Mouse (Mus musculus): ENCODE data around the gene Amigo3.

Amigo3 gene

DNA sequence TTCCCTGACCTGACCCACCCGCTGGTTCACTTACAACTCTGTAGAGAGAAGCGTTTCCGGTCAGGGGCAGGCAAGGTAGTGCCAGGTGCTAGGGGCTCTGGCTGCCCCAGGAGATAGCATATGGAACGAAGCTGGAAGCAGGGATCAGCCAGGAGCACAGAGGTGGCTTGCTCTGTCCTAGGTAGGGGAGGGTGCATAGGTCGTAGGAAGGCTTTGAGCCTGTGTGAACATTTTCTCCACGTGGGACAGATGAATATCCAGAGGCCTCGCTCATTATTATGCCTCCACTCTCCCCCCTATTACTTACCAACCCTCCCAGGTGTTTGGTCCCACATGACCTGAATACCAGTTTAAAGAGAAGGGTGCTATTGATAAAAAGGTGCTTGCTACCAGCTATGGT, 548 bp upstream of the Amigo3 start:
- DNase-seq (ENCODE audit: low spot score in 2 of 2): no peak

DNA sequence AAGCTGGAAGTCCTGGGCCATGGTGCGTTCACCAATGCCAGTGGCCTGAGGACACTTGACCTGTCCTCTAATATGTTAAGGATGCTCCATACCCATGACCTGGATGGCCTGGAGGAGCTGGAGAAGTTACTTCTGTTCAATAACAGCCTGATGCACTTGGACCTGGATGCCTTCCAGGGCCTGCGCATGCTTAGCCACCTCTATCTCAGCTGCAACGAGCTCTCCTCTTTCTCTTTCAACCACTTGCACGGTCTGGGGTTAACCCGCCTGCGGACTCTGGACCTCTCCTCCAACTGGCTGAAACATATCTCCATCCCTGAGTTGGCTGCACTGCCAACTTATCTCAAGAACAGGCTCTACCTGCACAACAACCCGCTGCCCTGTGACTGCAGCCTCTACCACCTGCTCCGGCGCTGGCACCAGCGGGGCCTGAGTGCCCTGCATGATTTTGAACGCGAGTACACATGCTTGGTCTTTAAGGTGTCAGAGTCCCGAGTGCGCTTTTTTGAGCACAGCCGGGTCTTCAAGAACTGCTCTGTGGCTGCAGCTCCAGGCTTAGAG, 786 bp downstream of the Amigo3 start:
- no peak for DNase-seq (ENCODE audit: low spot score in 2 of 2)

DNA sequence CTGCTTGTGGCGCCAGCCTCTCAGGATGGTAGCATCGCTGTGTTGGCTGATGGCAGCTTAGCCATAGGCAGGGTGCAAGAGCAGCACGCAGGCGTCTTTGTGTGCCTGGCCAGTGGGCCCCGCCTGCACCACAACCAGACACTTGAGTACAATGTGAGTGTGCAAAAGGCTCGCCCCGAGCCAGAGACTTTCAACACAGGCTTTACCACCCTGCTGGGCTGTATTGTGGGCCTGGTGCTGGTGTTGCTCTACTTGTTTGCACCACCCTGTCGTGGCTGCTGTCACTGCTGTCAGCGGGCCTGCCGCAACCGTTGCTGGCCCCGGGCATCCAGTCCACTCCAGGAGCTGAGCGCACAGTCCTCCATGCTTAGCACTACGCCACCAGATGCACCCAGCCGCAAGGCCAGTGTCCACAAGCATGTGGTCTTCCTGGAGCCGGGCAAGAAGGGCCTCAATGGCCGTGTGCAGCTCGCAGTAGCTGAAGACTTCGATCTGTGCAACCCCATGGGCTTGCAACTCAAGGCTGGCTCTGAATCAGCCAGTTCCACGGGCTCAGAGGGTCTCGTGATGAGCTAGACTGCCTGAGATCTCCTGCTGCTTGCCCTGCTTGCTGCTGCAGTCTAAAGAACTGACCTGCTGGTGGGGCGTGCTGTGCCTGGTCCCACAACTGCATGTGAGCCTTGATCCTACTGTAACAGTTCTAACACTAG, 1.5 kb downstream of the Amigo3 start:
- no peak for DNase-seq (ENCODE audit: low spot score in 2 of 2)

DNA sequence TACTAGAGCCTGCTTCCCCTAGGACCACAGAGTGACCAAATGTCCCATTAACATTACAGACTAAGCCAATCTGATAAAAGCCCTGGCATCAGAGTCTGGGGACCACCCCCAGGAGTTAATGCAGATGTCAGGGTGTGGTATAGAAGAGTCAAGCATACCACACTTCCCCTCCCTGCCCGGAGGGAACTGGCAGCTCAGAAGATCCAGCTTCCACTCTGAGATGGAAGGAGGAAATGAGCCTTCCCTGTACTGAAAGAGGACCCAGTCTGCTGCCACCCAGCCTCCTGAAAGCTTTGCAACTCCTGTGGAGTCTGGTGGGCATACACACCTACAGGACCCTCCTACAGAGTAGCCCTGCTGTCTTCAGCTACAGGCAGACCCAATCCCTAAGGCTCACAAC, 2.1 kb downstream of the Amigo3 start:
- DNase-seq (ENCODE audit: low spot score in 2 of 2): no peak

DNA sequence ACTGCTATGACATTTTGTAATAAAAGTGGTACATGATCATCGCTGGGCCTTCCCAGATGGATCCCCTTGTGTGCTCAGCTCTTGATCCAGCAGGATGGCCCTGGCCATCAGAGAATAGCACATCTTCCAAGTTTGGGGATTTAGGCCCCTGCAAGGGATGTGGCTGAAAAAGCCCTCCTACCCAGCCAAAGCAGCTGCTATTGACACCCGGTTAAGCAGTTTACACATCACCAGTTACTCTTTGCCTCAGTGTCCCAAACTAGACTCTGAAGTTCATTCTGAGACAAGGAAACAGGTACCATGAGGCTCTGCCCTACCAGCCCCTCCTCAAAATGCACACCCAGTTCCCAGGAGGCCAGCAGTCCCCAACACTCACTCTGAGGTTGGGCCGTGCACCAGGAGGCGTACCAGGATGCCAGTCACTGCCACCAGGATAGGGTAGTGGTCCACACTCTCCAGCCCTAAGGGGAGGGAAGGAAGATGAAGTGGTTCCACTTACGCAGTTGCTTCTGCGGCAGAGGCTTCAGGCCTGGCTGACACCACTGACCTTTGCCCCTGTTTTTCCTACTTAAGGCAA, 2.8 kb downstream of the Amigo3 start:
- DNase-seq (ENCODE audit: low spot score in 2 of 2): no peak

DNA sequence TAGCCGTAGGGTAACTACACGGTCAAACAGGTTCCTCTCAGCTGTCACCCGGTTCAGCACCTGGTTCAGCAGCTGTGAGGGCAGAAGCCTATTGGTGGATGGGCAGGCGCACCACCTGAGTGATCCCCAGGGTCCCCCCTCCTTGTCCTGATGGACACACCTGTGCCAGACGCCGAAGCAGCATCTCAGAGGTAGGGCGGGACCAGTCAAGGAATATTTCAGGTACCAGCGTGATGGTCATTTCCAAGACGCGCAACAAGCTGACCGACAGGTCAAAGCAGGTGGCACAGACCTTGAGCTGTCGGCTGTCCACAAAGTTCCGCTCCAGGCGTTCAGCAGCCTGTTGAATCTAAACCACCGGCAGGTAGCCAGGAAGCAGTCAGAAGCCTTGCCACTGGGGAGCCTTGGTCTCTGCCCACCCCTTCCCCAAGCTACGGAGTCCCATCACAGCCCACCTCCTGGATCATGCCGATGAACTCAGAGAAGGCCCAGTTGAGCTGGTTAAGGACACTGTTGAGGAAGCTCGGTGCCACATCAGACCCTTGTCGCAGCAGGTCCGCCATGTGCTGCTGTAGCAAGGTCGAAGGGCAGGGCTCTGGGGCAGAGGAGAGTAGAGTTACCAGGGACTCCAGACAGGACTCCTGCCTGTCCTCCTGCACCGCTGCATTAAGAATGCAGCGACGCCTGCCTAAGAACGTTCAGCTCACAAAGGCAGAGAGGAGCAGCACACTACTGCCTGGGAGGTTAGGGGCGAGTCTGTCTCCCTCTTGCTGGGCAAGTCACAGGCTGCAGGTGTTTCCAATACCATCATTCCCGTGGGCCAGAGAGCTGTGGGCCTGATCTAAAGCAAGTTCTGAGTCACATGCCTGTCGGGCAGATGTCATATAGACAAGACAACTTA, 3.7 kb downstream of the Amigo3 start:
- no peak for DNase-seq (ENCODE audit: low spot score in 2 of 2)

DNA sequence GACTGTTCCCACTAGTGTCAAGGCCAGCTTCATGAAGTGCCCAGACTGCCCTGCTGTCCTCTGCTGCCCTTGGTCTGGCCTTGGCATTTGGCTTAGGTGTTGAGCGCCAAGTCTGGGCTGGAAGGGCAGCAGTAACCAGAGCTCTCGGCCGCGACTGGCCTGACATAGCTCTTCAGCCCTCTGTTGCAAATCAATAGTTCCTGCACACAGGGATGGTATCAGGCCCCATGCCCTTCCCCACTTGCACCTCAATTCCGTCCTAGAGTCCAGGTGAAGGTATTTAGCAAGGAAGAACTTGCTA, 4.3 kb downstream of the Amigo3 start:
- DNase-seq (ENCODE audit: low spot score in 2 of 2): no peak

DNA sequence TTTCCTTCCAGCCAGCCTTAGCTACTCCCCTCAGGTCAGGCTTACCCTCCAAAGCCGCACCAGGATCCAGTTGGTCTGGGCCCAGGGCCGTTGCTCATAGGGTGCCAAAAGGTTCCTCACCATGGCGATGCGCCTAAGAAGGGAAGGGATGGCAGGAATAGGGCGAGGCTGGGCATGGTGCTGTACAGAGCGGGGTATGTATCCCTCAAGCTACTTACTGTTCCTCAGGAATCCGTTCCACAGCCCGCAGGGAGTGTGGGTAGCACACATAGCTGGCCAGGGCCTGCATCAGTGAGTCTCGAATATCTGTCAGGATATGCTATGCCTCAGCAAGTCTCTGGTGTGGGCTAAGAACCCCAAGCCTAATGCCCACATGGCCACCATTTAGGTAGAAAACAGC, 5.3 kb downstream of the Amigo3 start:
- DNase-seq (ENCODE audit: low spot score in 2 of 2): no peak

DNA sequence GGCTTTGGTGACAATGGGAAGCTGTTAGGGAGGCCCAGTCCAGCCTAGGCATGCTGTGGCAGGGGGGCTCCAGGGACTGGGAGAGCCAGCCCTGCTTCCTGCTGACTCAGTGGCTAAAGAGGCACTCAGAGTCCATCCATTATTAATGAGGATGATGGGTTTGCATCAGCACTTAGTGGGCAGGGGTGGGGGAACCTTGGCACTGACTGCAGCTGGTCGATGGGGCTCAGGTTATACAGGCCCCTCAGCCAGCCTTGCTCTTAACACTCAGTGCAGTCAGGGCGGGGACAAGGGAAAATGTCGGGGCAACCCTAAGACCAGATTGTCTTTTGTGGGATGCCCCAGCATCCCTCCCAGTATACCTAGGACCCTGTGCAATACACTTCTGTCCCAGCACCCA, 9.2 kb downstream of the Amigo3 start:
- DNase-seq (ENCODE audit: low spot score in 2 of 2): no peak

DNA sequence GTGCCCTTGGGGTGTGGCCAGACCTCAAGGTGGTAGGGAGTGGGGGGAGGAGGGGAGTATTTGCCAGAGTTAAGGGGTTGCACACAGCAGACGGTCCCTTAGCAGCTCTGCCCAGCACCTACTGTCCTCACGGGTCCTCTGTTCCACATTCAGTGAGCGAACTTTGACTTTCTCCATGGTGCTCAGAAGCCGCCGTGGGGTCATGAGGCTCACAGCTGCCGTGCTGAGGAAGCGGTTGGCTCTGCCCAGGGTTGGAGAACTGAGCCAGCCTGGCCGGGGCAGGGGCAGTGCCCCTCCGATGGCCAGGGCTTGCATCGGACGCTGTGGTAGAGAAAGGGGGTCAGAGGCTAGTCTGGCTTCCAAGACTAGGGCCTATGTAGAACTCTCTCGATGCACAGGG, 10.4 kb downstream of the Amigo3 start:
- no peak for DNase-seq (ENCODE audit: low spot score in 2 of 2)

DNA sequence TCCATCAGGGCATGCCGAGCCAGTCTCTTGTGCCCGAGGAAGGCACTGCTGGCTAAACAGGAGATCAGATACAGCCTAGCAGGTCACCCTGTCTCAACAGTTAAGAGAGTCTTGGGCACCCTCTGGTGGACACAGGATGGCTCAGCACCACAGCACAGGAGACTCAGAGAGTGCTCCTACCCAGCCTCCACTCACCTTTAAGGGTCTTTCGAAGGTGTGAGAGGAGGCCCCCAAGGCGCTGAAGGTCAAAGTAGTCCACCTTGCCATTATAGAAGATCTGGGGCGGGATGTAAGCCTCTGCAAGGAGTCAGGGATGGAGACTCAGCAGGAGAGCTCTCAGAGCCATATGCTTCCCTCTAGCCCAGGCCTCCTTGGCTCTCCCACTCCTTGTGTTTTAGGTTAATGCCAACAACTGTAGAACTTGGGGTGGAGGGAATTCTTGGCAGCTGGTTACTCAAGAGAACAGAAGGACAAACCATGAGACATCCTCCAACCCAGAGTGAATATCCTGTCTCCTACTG, 12.6 kb downstream of the Amigo3 start:
- DNase-seq (ENCODE audit: low spot score in 2 of 2): peak; percentile 70 to 79

DNA sequence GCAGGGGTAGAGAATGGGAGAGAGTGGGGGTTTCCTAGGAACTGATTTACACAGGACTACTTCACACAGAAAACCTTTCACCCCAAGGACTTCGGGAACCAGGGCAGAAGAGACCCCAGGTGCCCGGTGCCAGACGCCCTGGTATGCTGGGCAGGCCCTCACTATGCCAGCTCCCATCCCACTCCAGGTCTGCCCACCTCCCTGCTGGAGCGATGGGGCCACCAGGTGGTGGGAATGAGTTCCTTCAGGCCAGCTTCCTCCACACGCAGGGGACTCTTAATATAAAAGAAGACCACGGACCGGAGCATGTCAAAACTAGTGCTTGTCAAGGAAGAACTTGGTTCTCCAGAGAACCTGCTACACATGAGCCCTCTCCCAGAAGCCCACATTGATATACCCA, 14.2 kb downstream of the Amigo3 start:
- DNase-seq (ENCODE audit: low spot score in 2 of 2): no peak

DNA sequence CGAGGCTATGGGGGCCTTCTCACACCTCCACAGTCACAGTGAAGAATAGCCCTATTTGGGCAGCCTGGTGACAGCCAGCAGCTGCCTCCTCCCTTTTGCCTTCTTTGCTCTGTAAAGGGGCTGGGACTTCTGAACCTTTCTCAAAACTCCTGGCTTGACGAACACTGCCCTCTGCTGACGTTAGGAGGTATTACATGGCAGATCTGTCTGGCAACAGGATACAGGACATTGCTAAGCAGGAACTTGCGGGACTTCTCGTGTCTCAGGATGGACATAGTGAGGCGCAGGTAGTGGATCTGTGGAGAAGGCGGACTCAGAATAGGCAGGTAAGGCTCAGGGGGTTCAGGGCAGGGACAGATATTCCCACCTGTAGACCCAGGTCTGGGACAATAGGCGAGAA, 14.9 kb downstream of the Amigo3 start:
- peak; percentile 84 to 91 for DNase-seq (ENCODE audit: low spot score in 2 of 2)

DNA sequence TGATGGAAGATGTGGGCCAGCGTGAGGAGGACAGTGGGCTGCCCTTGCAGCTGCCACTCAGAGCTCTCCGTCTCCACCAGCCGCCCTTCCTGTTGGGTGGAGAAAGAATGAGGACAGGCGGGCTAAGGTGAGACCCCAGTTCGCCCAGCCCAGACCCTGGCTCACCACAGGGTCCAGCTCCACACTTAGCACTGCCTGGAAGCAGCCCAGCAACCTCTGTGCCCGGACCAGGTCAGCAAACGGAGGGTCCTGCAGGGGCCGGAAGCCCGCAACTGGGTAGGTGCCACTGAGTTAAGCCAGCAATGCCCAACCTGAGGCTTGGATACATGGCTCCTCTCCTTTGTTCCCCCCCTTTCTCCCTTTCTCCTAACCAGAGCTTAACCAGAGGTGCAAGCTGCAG, 16.0 kb downstream of the Amigo3 start:
- no peak for DNase-seq (ENCODE audit: low spot score in 2 of 2)

DNA sequence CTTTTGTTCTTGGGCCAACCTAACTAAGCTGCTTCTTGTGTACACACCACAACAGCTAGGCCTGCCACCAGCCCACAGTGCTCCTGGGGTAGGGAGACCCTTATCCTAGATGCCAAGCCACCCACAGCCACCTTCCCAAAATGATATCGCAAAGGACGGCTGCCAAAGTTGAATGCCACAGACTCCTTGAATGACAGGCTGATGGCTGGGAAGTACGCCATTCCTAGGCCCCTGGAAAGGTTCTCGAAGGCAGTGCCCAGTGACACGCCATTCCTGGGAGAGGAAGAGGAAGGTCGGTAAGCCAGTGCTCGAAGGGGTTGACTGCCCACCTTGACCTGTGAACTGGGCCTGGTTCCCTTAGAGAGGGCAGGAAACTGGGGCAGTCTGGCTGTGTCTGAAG, 16.6 kb downstream of the Amigo3 start:
- no peak for DNase-seq (ENCODE audit: low spot score in 2 of 2)

DNA sequence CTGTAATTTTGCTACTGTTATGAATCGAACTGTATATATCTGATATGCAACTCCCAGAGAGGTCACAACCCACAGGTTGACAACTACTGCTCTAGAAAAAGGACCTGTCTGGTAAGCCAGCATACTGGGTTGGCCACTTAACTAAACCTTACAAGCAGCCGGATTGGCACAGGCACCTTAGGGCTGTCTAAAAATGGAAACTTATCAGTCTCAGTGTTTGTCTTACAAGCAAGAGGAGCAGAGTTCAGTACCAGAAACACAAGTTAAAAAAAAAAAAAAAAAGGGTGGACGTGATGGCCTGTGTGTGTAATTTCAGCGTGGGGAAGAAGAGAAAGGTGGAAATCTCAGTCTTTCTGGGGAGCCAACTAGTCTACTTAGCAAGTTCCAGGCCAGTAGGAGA, 18.8 kb downstream of the Amigo3 start:
- no peak for DNase-seq (ENCODE audit: low spot score in 2 of 2)

DNA sequence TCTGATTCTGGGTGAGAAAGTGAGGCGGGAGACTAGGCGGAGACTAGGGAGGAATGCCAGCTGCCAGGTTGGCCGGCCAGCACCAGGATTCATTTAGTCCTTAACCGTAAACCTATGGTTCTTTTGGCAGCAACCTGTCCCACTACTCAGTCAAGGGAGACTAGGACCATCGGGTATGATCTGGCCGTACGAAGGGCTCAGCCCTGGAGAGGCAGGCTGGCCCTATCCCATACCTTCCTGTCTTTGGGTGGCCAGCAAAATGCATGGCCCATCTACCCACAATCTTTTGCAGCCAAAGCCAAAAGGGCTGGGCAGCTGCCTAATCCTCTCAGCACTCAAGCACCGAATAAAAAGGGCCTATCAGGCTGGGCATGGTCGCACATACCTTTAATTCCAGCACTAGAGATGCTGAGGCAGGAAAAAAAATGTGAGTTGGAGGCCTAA, 19.5 kb downstream of the Amigo3 start:
- no peak for DNase-seq (ENCODE audit: low spot score in 2 of 2)

DNA sequence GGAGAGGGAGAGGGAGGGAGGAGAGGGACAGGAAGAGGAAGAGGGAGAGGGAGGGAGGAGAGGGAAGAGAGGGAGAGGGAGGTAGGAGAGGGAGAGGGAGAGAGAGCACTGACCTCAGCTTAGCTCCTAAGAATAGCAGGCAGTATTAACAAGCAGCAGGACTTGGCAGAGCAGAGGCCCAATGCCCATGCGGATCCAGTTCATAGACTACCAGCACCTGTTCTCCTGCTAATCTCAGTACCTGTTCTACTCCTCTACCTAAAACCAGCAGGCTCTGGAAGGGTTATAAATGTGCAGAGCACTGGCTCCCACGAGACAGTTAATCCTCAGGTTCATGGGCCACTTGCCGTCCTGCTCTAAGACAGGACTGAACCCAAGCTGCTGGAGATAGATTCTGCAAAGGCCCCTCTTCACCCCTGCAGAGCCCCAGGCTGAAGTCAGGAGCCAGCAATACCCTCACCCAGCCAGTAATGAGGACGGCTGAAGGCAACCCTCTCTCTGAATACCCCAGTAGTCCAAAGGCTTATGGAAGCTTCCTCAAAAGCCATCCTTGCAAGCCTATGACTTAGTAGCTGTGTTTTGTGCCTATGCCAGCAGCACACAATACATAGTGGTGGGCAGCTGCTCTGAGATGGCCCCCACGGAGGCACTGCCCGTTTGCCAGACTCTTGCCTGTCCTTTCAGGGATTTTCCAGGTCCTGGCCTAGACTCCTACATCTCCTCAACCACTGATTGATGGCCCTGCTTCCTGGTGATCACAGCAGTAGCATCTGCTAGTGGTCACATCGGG, 20.4 kb downstream of the Amigo3 start:
- DNase-seq (ENCODE audit: low spot score in 2 of 2): no peak

DNA sequence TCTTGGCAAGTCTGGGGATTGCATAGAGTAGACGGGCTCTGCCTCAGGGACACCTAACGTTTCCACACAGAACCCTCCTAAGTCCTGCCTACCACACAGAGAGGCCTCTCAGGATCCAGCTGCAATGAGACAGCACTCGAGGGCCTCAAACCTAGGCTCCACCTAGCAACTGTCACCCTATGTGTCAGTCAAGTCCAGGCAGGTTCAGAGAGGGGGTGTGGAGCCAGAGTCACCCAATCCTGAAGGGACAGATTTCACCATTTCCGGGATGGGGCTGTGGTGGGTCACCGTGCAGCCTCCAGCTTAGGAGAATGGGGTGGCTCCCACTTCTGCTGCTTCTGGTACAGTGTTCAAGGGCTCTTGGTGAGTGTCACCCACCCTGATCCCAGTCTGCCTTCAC, 27.2 kb downstream of the Amigo3 start, which contains the start of gene Mst1:
Gene Mst1 (plus strand): TSS at position 269 of the 400 bp plus-strand sequence.
- DNase-seq (ENCODE audit: low spot score in 2 of 2): no peak

DNA sequence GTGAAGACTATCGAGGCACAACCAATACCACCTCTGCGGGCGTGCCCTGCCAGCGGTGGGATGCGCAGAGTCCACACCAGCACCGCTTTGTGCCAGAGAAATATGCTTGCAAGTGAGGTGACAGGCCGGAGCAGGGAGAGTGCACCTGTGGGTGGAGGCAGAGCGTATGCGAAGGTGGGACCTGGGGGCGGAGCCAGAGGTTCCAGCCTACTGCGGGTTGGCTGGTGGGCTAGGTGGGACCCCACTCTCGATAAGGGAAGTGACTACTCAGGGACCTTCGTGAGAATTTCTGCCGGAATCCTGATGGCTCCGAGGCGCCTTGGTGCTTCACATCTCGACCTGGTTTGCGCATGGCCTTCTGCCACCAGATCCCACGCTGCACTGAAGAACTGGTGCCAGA, 29.6 kb downstream of the Amigo3 start:
- DNase-seq (ENCODE audit: low spot score in 2 of 2): no peak

DNA sequence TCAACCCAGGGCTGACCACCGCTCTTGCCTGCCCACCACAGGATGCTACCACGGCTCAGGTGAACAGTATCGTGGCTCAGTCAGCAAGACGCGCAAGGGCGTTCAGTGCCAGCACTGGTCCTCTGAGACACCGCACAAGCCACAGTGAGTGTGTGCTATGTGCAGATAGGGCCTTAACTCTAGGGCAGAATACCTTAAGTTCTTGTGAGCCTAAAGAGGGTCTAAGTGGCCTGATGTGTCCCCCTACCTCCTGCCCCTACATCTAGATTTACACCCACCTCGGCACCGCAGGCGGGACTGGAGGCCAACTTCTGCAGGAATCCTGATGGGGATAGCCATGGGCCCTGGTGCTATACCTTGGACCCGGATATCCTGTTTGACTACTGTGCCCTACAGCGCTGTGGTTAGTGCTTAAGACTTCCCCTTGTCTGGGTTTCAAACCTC, 30.1 kb downstream of the Amigo3 start, which contains the start of gene Rnf123:
Gene Rnf123 (minus strand): TSS at position 359 of the 444 bp plus-strand sequence.
- no peak for DNase-seq (ENCODE audit: low spot score in 2 of 2)
